In genomic region chr17:36966875-36967274, GRCm38 (mm10) we compare ENCODE assay signal across 32 mouse cellular contexts. TPM values are rescaled to one million over a fixed set of nuclear protein-coding genes. Genes with fewer than 3 reads are reported as not detected.
DNase-seq lines count a peak whose midpoint lies in the region; ATAC-seq and TF ChIP-seq lines count a peak whose summit lies in the region.
"Had no signal": no experiment of that assay in that cellular context is flagged by ENCODE, and none has a peak within 500 bp of the region (broad histone marks: within the 10 kb centered on the region; RNA-seq: fewer than 3 reads in every experiment).

No protein-coding gene starts in this region.

- peak; percentile 7 for DNase-seq in liver, adult 2 months (ENCODE audit: extremely low read depth, low read depth, low spot score)
- DNase-seq in R1 (ENCODE audit: low read depth, low spot score), result peak; percentile 16
- no peak for DNase-seq in layer of hippocampus, postnatal 36 days
- DNase-seq in cerebellum, adult 8-10 months, result no peak
- no peak for DNase-seq in thymus, postnatal 36 days
- DNase-seq: adrenal gland, adult 8-10 months; adrenal gland, postnatal 25 days; cerebellum, adult 18-20 months; cerebellum, adult 9-11 months; cerebellum, postnatal 25 days; embryo, embryonic 11 days; gastrocnemius, postnatal 10 days; gastrocnemius, postnatal 36 days; heart, adult 11 months had no signal

- H3K36me3 ChIP-seq in liver, adult 2 months (ENCODE audit: control insufficient read depth, insufficient read depth, low read length), result peaks cover 14% of the 10 kb centered on the region
- no peaks in the 10 kb centered on the region for H3K36me3 ChIP-seq in liver, embryonic 12.5 days
- H3K36me3 ChIP-seq: embryonic facial prominence, embryonic 10.5 days; embryonic facial prominence, embryonic 13.5 days; forebrain, embryonic 12.5 days; forebrain, embryonic 15.5 days; hindbrain, embryonic 12.5 days; hindbrain, embryonic 15.5 days had no signal

- no peak overlapping the region for H3K27ac ChIP-seq in liver, adult 2 months (replicated peaks; ENCODE audit: insufficient read depth, low read depth, low read length)
- H3K27ac ChIP-seq in liver, embryonic 12.5 days, result no peak overlapping the region
- H3K27ac ChIP-seq: embryonic facial prominence, embryonic 10.5 days; embryonic facial prominence, embryonic 13.5 days; forebrain, embryonic 12.5 days; forebrain, embryonic 15.5 days; hindbrain, embryonic 12.5 days; hindbrain, embryonic 15.5 days had no signal

- no peak overlapping the region for H3K4me3 ChIP-seq in liver, adult 2 months (ENCODE audit: insufficient read depth, low read depth, low read length)
- no peak overlapping the region for H3K4me3 ChIP-seq in liver, embryonic 12.5 days
- H3K4me3 ChIP-seq: embryonic facial prominence, embryonic 10.5 days; embryonic facial prominence, embryonic 13.5 days; erythroblast, embryonic 14.5 days; forebrain, embryonic 12.5 days; forebrain, embryonic 15.5 days; hindbrain, embryonic 12.5 days; hindbrain, embryonic 15.5 days had no signal

- no peak for TF ChIP-seq CTCF in liver, adult 2 months (IDR thresholded peaks at IDR 0.05; ENCODE audit: low read depth, low read length)

- no peaks in the 10 kb centered on the region for H3K79me2 ChIP-seq in liver, adult 2 months (ENCODE audit: control insufficient read depth, insufficient read depth, low read length)

- no peaks in the 10 kb centered on the region for H3K9me3 ChIP-seq in liver, embryonic 12.5 days (replicated peaks)
- H3K9me3 ChIP-seq: embryonic facial prominence, embryonic 10.5 days; embryonic facial prominence, embryonic 13.5 days; forebrain, embryonic 12.5 days; forebrain, embryonic 15.5 days; hindbrain, embryonic 12.5 days; hindbrain, embryonic 15.5 days had no signal

- TF ChIP-seq POLR2A in liver, adult 2 months (IDR thresholded peaks at IDR 0.05; ENCODE audit: extremely low read depth, insufficient read depth, low read length), result no peak

- H3K4me1 ChIP-seq in liver, adult 2 months (ENCODE audit: control insufficient read depth, insufficient read depth, low read length), result no peaks in the 10 kb centered on the region
- H3K4me1 ChIP-seq in liver, embryonic 12.5 days, result no peaks in the 10 kb centered on the region
- H3K4me1 ChIP-seq: embryonic facial prominence, embryonic 10.5 days; embryonic facial prominence, embryonic 13.5 days; forebrain, embryonic 12.5 days; forebrain, embryonic 15.5 days; hindbrain, embryonic 12.5 days; hindbrain, embryonic 15.5 days had no signal

- ATAC-seq in liver, embryonic 12.5 days, result no peak
- peak; percentile 61 for ATAC-seq in megakaryocyte, adult 5-6 weeks (ENCODE audit: poor library complexity, severe bottlenecking)
- ATAC-seq: CD4-positive, CD25-positive, alpha-beta regulatory T cell, adult 4 months; forebrain, embryonic 15.5 days; Patski had no signal

- H3K9ac ChIP-seq in liver, adult 2 months (ENCODE audit: low read depth, low read length), result no peak overlapping the region
- no peak overlapping the region for H3K9ac ChIP-seq in liver, embryonic 12.5 days
- H3K9ac ChIP-seq: embryonic facial prominence, embryonic 13.5 days; forebrain, embryonic 12.5 days; forebrain, embryonic 15.5 days; hindbrain, embryonic 12.5 days; hindbrain, embryonic 15.5 days had no signal

- WGBS in liver, adult 2 months, result 90% methylated on average over 1 of the region's 1 CpGs
- 10% methylated on average over 1 of the region's 1 CpGs for WGBS in liver, embryonic 12.5 days (ENCODE audit: insufficient replicate concordance)

- no peaks in the 10 kb centered on the region for H3K27me3 ChIP-seq in liver, adult 2 months (ENCODE audit: control insufficient read depth, insufficient read depth, low read length)
- 0 out of 2 replicates have a peak, but pooled peaks cover 10% of the 10 kb centered on the region for H3K27me3 ChIP-seq in liver, embryonic 12.5 days (replicated peaks)
- H3K27me3 ChIP-seq: embryonic facial prominence, embryonic 13.5 days; forebrain, embryonic 12.5 days; forebrain, embryonic 15.5 days; hindbrain, embryonic 12.5 days; hindbrain, embryonic 15.5 days; Patski had no signal

- no peak overlapping the region for H3K4me2 ChIP-seq in liver, embryonic 12.5 days
- H3K4me2 ChIP-seq: embryonic facial prominence, embryonic 13.5 days; forebrain, embryonic 12.5 days; forebrain, embryonic 15.5 days; heart, embryonic 11.5 days; hindbrain, embryonic 12.5 days; hindbrain, embryonic 15.5 days had no signal

RNA-seq across cellular contexts. Expression of gene Znrd1as, which starts 8.5 kb away (rescaled TPM):
- total RNA-seq in liver, adult 2 months (2014; rRNA removed), result 9.6 and 11.9 TPM in 2 replicates
- 2.5 and 2.6 TPM in 2 replicates for polyA plus RNA-seq in liver, adult 2 months (2012; rRNA removed)
- 3.9 and 5.2 TPM in 2 replicates for polyA plus RNA-seq in liver, embryonic 12.5 days (2016; fragmentation: Nextera tagmentation; extraction: Ambion mirVana)
- total RNA-seq in megakaryocyte, adult 5-6 weeks (2015), result 2.2 and 4.3 TPM in 2 replicates
- 5.7 and 6.5 TPM in 2 replicates for total RNA-seq in megakaryocyte, adult 5-6 weeks (2017)
- 1 to 10 TPM; 6.1 to 8.8 TPM for total RNA-seq in layer of hippocampus, postnatal 36 days (2021)

RNA-seq across cellular contexts. Expression of gene Znrd1, which starts 8.5 kb away (rescaled TPM):
- 14.2 and 14.8 TPM in 2 replicates for total RNA-seq in liver, adult 2 months (2014; rRNA removed)
- 12.3 and 13.7 TPM in 2 replicates for polyA plus RNA-seq in liver, adult 2 months (2012; rRNA removed)
- 32.7 and 33.5 TPM in 2 replicates for polyA plus RNA-seq in liver, embryonic 12.5 days (2016; fragmentation: Nextera tagmentation; extraction: Ambion mirVana)
- total RNA-seq in megakaryocyte, adult 5-6 weeks (2015), result 85.1 and 90.6 TPM in 2 replicates
- total RNA-seq in megakaryocyte, adult 5-6 weeks (2017), result 22.5 and 32.0 TPM in 2 replicates
- 10 to 100 TPM; 37.6 to 41.3 TPM for total RNA-seq in layer of hippocampus, postnatal 36 days (2021)

RNA-seq across cellular contexts. Expression of gene 2410137M14Rik, which starts 14.2 kb away (rescaled TPM):
- total RNA-seq in liver, adult 2 months (2014; rRNA removed), result not detected in 2 replicates
- not detected in 2 replicates for polyA plus RNA-seq in liver, adult 2 months (2012; rRNA removed)
- polyA plus RNA-seq in liver, embryonic 12.5 days (2016; fragmentation: Nextera tagmentation; extraction: Ambion mirVana), result not detected in 2 replicates
- total RNA-seq in megakaryocyte, adult 5-6 weeks (2015), result not detected in 2 replicates
- not detected in 2 replicates for total RNA-seq in megakaryocyte, adult 5-6 weeks (2017)
- not detected for total RNA-seq in layer of hippocampus, postnatal 36 days (2021)
- total RNA-seq: adrenal gland, adult 8-10 months; adrenal gland, postnatal 25 days; gastrocnemius, postnatal 10 days; gastrocnemius, postnatal 36 days; hematopoietic stem cell, adult 5-6 weeks had no signal
- polyA plus RNA-seq: C2C12; CD4-positive, CD25-positive, alpha-beta regulatory T cell, adult 4 months; embryonic facial prominence, embryonic 10.5 days; embryonic facial prominence, embryonic 13.5 days; erythroblast, embryonic 14.5 days; forebrain, embryonic 12.5 days; forebrain, embryonic 15.5 days; heart, embryonic 11.5 days; heart, embryonic 14.5 days; intestine, embryonic 14.5 days; Patski had no signal

RNA-seq across cellular contexts. Expression of gene Ppp1r11, which starts 15.3 kb away (rescaled TPM):
- 24.2 and 26.6 TPM in 2 replicates for total RNA-seq in liver, adult 2 months (2014; rRNA removed)
- polyA plus RNA-seq in liver, adult 2 months (2012; rRNA removed), result 36.8 and 37.7 TPM in 2 replicates
- 44.5 and 47.3 TPM in 2 replicates for polyA plus RNA-seq in liver, embryonic 12.5 days (2016; fragmentation: Nextera tagmentation; extraction: Ambion mirVana)
- 61.1 and 68.5 TPM in 2 replicates for total RNA-seq in megakaryocyte, adult 5-6 weeks (2015)
- total RNA-seq in megakaryocyte, adult 5-6 weeks (2017), result 58.5 and 63.3 TPM in 2 replicates
- 100 to 1,000 TPM; 132 to 138 TPM for total RNA-seq in layer of hippocampus, postnatal 36 days (2021)

RNA-seq across cellular contexts. Expression of gene H2-M5, which starts 22.5 kb away (rescaled TPM):
- not detected in 2 replicates for total RNA-seq in liver, adult 2 months (2014; rRNA removed)
- not detected in 2 replicates for polyA plus RNA-seq in liver, adult 2 months (2012; rRNA removed)
- 0.11 TPM in 1 of 2 replicates, not detected in the other for polyA plus RNA-seq in liver, embryonic 12.5 days (2016; fragmentation: Nextera tagmentation; extraction: Ambion mirVana)
- total RNA-seq in megakaryocyte, adult 5-6 weeks (2015), result 0.23 TPM in 1 of 2 replicates, not detected in the other
- not detected in 2 replicates for total RNA-seq in megakaryocyte, adult 5-6 weeks (2017)
- 1 to 10 TPM in 1 of 2 experiments, under 1 TPM in 1; 1.00 to 1.1 TPM for total RNA-seq in layer of hippocampus, postnatal 36 days (2021)
- total RNA-seq: adrenal gland, postnatal 25 days; heart, postnatal 25 days; hematopoietic stem cell, adult 5-6 weeks had no signal
- polyA plus RNA-seq: CD4-positive, CD25-positive, alpha-beta regulatory T cell, adult 4 months; erythroblast, embryonic 14.5 days; heart, postnatal 0 days had no signal

Comparison
In these comparisons a context has a peak if more than half of its experiments do, and no peak if none do; other contexts are left out.
1. DNase-seq: peak in liver, adult 2 months (single experiment) and R1 (single experiment); none in layer of hippocampus, postnatal 36 days (0 of 2), cerebellum, adult 8-10 months (single experiment) and thymus, postnatal 36 days (0 of 2).